ENCODE assay signal across 9 mouse cellular contexts in the genomic region with DNA sequence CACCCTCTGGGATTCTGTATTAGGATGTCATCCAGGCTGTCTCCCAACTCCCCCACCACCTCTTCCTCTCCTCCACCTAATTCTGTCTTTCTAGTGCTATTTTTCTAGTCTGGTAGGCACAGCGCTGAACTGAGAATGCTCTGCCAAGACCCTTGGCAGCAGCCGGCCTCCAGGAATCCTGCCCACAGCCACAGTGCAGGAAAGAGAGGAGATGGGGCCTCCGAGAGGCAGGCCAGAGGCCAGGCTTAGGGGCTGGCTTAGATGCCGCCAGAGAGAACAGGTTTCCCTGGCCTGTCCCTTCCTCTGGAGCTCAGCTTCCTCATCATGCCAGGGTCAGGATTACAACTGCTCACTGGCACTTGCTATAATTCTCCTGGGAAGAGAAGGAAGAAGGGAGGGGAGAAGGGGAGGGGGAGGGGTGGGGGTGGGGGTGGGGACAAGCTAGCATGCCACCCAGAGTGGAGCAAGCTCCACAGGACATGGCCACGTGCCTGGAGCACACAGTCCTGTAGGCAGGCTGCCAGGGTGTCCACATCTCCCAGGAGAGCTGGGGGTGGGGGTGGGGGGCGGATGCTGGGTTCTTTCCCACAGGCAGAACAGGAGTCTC. TPM values are rescaled to one million over a fixed set of nuclear protein-coding genes. Genes with fewer than 3 reads are reported as not detected.
A peak's percentile ranks its signal among the peaks of the same experiment; 100 is the strongest.
DNase-seq lines count a peak whose midpoint lies in the region; ATAC-seq and TF ChIP-seq lines count a peak whose summit lies in the region.
"Had no signal": no experiment of that assay in that cellular context is flagged by ENCODE, and none has a peak within 500 bp of the region (broad histone marks: within the 10 kb centered on the region; RNA-seq: fewer than 3 reads in every experiment).

No protein-coding gene starts in this region.

- H3K4me3 ChIP-seq in hindbrain, embryonic 12.5 days: no peak overlapping the region
- no peak overlapping the region for H3K4me3 ChIP-seq in lung, postnatal 0 days (ENCODE audit: low read depth, low read length)
- H3K4me3 ChIP-seq in stomach, embryonic 16.5 days (replicated peaks; ENCODE audit: low read length): no peak overlapping the region

- H3K9me3 ChIP-seq in hindbrain, embryonic 12.5 days (replicated peaks): no peaks in the 10 kb centered on the region
- H3K9me3 ChIP-seq in lung, postnatal 0 days (ENCODE audit: low read length): no peaks in the 10 kb centered on the region
- no peaks in the 10 kb centered on the region for H3K9me3 ChIP-seq in stomach, embryonic 16.5 days (replicated peaks; ENCODE audit: control insufficient read depth, low read length)
- H3K9me3 ChIP-seq: G1E had no signal

- DNase-seq in NIH3T3 (ENCODE audit: low read depth): peak; percentile 60
- peak; percentile 95 for DNase-seq in cerebellum, adult 9-10 months
- DNase-seq in gastrocnemius, adult 8-10 months (ENCODE audit: low spot score in 2 of 2): peak; percentile 55 to 80
- peak; percentile 78 to 84 for DNase-seq in layer of hippocampus, postnatal 10 days (ENCODE audit: low spot score in 2 of 2)
- DNase-seq in lung, postnatal 0 days (ENCODE audit: low spot score): peak; percentile 56

- peak; percentile 79 for ATAC-seq in hindbrain, embryonic 12.5 days (ENCODE audit: low FRiP score)
- ATAC-seq in lung, postnatal 0 days: peak; percentile 84
- peak; percentile 84 for ATAC-seq in stomach, embryonic 16.5 days (ENCODE audit: insufficient read depth, low FRiP score)
- ATAC-seq in monocyte, adult 5-6 weeks (replicated peaks; ENCODE audit: insufficient number of reproducible peaks, low FRiP score, low TSS enrichment, poor library complexity, severe bottlenecking): no peak

- no peak overlapping the region for H3K4me2 ChIP-seq in hindbrain, embryonic 12.5 days (replicated peaks)
- no peak overlapping the region for H3K4me2 ChIP-seq in lung, postnatal 0 days (replicated peaks; ENCODE audit: low read depth, low read length)
- H3K4me2 ChIP-seq in stomach, embryonic 16.5 days (ENCODE audit: low read depth, low read length): peak overlapping the region; percentile 27

- TF ChIP-seq CTCF in lung, postnatal 0 days (IDR thresholded peaks at IDR 0.05): no peak

- peaks cover 10% of the 10 kb centered on the region for H3K4me1 ChIP-seq in hindbrain, embryonic 12.5 days
- H3K4me1 ChIP-seq in lung, postnatal 0 days (ENCODE audit: insufficient read depth, low read depth, low read length): peaks cover 4% of the 10 kb centered on the region; the same call in 1 of the 2 replicates
- H3K4me1 ChIP-seq in stomach, embryonic 16.5 days (ENCODE audit: control insufficient read depth, insufficient read depth, low read length): peaks cover 16% of the 10 kb centered on the region

- peak overlapping the region; percentile 18; the same call in 1 of the 2 replicates for H3K9ac ChIP-seq in hindbrain, embryonic 12.5 days
- no peak overlapping the region for H3K9ac ChIP-seq in lung, postnatal 0 days (replicated peaks; ENCODE audit: low read depth)
- H3K9ac ChIP-seq in stomach, embryonic 16.5 days (ENCODE audit: low read length): peak overlapping the region; percentile 39

- peaks cover 10% of the 10 kb centered on the region for H3K27me3 ChIP-seq in hindbrain, embryonic 12.5 days
- H3K27me3 ChIP-seq in lung, postnatal 0 days (replicated peaks; ENCODE audit: insufficient read depth, low read length): no peaks in the 10 kb centered on the region
- no peaks in the 10 kb centered on the region; the same call in 1 of the 2 replicates for H3K27me3 ChIP-seq in stomach, embryonic 16.5 days (ENCODE audit: control insufficient read depth, insufficient read depth, low read length)

- H3K27ac ChIP-seq in hindbrain, embryonic 12.5 days: peak overlapping the region; percentile 78
- no peak overlapping the region for H3K27ac ChIP-seq in lung, postnatal 0 days (ENCODE audit: low read length)
- peak overlapping the region; percentile 70 for H3K27ac ChIP-seq in stomach, embryonic 16.5 days (ENCODE audit: low read length)

- WGBS in hindbrain, embryonic 12.5 days: 19% methylated on average over 6 of the region's 6 CpGs
- WGBS in lung, postnatal 0 days: 11% methylated on average over 6 of the region's 6 CpGs
- 16% methylated on average over 6 of the region's 6 CpGs for WGBS in stomach, embryonic 16.5 days

- no peak for TF ChIP-seq EP300 in lung, postnatal 0 days (IDR thresholded peaks at IDR 0.05)

- no peaks in the 10 kb centered on the region for H3K36me3 ChIP-seq in hindbrain, embryonic 12.5 days
- no peaks in the 10 kb centered on the region for H3K36me3 ChIP-seq in lung, postnatal 0 days (ENCODE audit: insufficient read depth, low read length)
- H3K36me3 ChIP-seq in stomach, embryonic 16.5 days (ENCODE audit: control insufficient read depth, insufficient read depth, low read length): no peaks in the 10 kb centered on the region
- H3K36me3 ChIP-seq: G1E had no signal

RNA-seq across cellular contexts. Expression of a gene that starts 8.6 kb away (rescaled TPM):
- total RNA-seq in gastrocnemius, adult 8-10 months (2022): 10 to 100 TPM in 2 of 4 experiments, 1 to 10 TPM in 2; 8.4 to 14.1 (median 10.2) TPM
- 3.2 and 4.9 TPM in 2 replicates for polyA plus RNA-seq in hindbrain, embryonic 12.5 days (2016; fragmentation: Nextera tagmentation; extraction: Ambion mirVana)
- total RNA-seq in layer of hippocampus, postnatal 10 days (2021): 10 to 100 TPM; 29.6 to 31.3 TPM
- 1.8 and 2.1 TPM in 2 replicates for polyA plus RNA-seq in lung, postnatal 0 days (2015; fragmentation: Nextera tagmentation; extraction: Ambion mirVana)
- 2.2 and 2.3 TPM in 2 replicates for polyA plus RNA-seq in stomach, embryonic 16.5 days (2015; fragmentation: Nextera tagmentation; extraction: Ambion mirVana)
- 1.7 TPM in 1 of 3 replicates, not detected in the others for total RNA-seq in monocyte, adult 5-6 weeks (2017)
- polyA plus RNA-seq: G1E had no signal
